Mouse (Mus musculus) right cerebral cortex, adult 18-20 months (tissue): ENCODE data around the gene Gpsm3.

Experiments used
- DNase-seq: peaks from one replicate; pipeline ENCODE4 v3.0.0; 2022; ENCODE audit warnings: mixed read lengths

The Gpsm3 gene

DNA sequence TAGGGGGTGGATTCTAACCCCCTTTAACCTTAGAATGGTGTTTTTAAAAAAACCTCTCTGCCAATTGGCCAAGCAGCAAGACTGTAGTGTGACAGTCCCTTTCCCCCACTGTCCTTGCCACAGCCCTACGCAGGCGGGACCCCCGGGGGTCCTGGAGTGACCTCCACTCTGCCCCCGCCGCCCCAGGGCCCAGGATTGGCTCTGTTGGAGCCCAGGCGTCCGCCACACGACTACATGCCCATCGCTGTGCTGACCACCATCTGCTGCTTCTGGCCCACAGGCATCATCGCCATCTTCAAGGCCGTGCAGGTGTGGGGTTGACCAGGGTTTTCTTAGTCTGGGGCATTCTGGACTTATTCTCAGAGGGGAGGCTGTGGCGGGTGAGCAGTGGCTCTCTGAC, 42.0 kb downstream of the Gpsm3 start:
- no peak for DNase-seq

DNA sequence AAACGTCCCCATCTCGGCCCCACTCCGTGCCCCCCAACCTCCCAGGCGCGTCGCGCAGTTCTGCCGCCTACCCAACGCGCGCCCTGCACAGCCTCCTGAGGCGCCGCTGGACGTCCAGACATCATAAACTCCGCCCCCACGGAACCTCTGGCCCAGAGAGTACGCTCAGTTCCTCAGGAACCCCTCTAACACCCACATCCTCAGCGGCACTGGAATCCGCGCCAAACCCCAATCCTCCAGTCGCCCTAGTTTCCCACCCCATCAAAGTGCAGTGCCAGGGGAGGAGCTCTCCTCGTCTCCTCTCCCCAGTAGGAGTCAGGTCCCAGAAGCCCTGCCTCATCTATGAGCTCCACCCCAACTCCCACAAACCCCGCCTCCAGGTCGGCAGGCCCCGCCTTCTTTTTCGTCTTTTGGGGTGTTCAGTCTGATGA, 42.7 kb downstream of the Gpsm3 start:
- DNase-seq = peak; percentile 94

DNA sequence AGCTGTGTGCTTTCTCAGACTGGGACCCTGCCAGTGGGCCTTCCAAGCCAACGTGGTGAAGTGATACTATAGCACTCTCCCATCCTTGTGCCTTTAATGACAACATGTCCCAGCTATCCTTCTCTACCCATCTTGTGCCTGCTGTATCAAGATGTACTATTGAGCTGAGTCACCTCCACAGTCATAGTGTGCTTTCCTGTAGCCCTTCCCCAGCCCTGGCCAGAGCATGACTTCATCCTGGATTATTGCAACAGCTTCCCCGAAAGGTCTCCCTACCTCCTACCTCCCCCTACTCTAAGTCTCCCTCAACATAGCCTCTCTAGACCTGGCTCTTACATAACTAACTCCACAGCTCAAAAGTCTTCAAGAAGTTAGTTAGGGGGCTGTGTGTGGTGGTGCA, 46.1 kb downstream of the Gpsm3 start:
- DNase-seq = no peak

DNA sequence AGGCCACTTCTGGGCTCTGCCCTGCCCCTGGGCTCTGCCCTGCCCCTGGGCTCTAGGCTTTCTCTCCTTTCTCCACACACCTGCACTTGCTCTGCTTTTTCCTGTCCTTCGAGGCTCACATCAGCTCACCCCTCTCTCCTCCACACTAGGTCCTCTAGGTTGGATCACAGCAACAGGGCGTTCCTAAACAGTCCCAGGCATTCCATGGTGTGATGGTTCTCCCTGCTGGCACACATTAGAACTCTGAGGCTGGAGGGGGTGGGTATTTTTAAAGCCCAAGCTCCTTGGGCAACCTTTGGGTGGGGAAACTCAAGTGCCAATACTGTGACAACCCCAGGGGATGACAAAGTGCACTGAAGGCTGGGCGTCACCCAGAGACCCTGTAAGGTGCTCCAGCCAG, 47.9 kb downstream of the Gpsm3 start:
- no peak for DNase-seq

DNA sequence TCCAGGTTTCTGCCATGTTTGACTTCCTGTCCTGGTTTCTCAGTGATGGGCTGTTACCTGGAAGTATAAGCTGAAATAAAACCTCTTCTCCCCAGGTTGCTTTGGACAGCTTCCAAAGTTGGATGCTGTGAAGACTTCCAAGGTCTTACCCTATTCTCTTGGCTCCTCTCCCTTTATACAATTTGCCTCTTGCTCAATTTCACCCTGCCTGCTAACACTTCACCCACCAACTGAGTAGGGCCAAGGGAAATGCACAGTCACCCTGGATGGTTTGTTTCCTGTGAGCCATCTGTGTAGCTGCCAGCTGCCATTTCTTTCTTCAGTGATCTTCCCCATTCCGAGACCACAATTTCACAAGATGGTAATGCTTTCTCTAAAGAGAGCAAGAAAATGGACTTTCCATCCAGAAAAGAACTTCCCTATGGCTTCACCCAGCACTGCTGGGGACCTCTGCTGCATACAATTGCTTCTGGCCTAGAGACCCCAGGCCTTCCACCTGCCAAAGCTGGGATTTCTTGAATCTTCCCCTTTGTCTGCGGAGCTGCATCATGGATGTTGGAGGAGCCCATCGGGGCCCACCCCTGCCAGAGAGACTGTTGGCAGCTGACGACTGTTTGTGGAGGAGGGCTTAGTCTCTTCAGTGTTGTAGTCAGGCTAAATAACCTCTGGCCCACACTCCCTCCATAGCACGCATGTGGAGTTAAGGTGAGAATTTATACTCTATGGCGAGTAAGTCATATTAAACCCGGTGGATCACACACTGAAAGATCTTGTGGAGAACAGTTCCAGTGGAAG, 50.1 kb downstream of the Gpsm3 start:
- DNase-seq = no peak

DNA sequence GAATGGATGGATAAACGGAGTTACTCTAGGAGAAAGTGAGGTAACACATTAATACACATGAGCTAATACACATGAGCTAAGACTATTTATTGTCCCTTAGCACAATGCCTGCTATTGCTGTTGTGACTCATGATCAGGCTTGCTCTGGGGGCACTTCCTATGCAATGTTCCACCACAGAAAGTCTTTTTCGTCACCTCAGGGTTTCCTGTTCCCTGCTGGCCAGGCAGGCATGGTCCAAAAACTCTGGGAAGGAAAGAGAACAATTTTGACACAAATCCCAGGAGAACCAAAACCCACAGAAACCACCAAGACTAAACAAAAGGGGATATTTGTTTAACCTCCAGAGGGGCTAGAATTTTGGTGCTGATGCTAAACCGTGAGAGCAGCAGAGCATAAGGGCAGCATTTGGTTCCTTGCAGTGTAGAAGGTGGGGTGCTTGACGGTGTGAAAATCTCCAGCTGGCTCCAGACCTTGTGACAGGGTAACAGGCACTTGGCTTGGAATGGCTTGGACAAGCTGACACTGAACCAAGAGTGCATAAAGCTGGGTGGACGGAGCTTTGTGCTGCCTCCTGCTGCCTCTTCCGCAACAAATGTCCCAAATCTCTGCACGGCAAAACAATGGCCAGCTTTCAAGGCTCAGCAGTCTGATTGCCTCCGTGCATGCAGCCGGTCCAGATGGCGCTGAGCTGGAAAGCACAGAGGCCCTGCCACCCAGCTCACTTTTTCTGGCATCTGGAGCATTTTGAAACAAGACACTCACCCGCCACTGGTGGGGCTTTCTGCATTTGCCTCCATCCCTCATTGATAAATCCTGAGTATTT, 51.4 kb downstream of the Gpsm3 start:
- DNase-seq = peak; percentile 72
